Mouse (Mus musculus): ENCODE measurements around the gene Casq2.

Gene Casq2

DNA sequence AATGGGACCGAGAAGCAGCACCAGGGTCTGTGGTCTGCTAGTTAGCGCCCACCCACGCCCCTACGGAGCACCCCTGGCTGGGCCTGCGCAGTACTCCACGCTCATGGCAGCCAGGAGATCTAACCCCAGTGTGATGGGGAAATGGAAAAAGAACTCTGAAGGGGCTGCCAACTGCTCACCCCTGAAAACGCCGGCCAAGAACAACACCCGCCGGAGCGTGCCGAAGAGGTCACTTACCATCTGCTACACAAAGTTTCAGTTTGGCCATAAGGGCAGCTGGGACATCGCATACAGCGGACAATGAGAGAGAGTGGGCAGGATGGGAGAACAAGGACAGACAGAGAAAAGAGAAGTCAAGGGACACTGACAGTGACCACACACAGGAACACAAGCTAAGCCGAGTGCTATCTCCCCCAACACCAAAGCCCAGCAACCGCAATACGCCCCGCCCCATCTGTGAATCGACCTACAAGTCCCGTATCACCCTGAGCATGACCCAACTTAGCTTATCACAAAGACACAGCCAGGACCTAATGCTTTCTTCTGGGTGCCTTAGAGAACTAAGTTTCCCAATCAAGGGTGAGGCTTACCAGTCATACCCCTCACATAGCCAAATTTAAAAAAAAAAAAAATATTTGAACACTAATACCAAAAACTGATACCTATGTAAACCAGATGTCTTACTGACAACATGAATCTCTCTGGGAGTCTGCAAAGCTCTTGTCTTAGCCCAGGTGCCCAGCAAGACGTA is 79.5 kb downstream of the Casq2 start:
- CTCF ChIA-PET = interaction anchor here in 3 of 4 experiments (0.6 to 1.5 kb wide), 4 partner anchors 45 to 287 kb away, joined by 3 to 7 read pairs (median 4); no protein-coding TSS in a partner anchor
- POLR2A ChIA-PET = interaction anchor here (0.6 to 5.4 kb wide), 62 partner anchors 8 to 1042 kb away, joined by 3 to 68 read pairs (median 4); partner anchors contain the start of genes Vangl1 (in 3 of the 4), Atp1a1 (in 1 of the 4), Csde1 (in 1 of the 4) and Sike1 (in 1 of the 4)

- POLR2A ChIA-PET = interaction anchor here (0.6 to 5.4 kb wide), 58 partner anchors 8 to 1042 kb away, joined by 3 to 68 read pairs (median 5); partner anchors contain the start of genes Vangl1 (in 3 of the 4), Atp1a1 (in 1 of the 4), Csde1 (in 1 of the 4) and Sike1 (in 1 of the 4)
- CTCF ChIA-PET = interaction anchor here in 3 of 4 experiments (0.6 to 1.5 kb wide), 5 partner anchors 8 to 287 kb away, joined by 3 to 7 read pairs (median 3); no protein-coding TSS in a partner anchor
Measured at GRCm38 (mm10) chr3:102166287-102166620, 80.0 kb downstream of the Casq2 start.

DNA sequence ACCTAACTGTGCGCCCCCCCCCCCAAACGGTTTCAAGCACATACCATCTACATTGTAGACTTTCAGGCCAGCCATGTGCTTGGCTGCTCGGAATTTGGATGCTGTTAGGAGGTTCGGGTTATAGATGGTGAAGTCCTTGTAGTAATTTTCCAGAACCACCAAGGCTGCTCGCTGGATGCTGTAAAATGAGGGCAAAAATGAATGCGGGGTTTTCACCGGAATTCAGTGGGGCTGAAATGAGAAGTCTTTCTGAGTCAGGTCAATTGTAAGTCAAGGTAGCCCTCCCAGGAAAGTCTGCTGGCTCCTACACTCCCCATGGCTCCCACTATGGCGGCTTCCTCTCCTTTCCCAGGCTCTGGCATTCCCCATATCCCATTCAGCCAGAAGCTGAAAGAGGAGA is 80.6 kb downstream of the Casq2 start:
- POLR2A ChIA-PET = interaction anchor here (0.6 to 5.4 kb wide), 62 partner anchors 8 to 1262 kb away, joined by 3 to 68 read pairs (median 5); partner anchors contain the start of genes Vangl1 (in 3 of the 4), Atp1a1 (in 1 of the 4) and Csde1 (in 1 of the 4)
- CTCF ChIA-PET = interaction anchor here in 3 of 4 experiments (0.6 to 1.5 kb wide), 4 partner anchors 8 to 288 kb away, joined by 3 to 7 read pairs (median 3); no protein-coding TSS in a partner anchor

DNA sequence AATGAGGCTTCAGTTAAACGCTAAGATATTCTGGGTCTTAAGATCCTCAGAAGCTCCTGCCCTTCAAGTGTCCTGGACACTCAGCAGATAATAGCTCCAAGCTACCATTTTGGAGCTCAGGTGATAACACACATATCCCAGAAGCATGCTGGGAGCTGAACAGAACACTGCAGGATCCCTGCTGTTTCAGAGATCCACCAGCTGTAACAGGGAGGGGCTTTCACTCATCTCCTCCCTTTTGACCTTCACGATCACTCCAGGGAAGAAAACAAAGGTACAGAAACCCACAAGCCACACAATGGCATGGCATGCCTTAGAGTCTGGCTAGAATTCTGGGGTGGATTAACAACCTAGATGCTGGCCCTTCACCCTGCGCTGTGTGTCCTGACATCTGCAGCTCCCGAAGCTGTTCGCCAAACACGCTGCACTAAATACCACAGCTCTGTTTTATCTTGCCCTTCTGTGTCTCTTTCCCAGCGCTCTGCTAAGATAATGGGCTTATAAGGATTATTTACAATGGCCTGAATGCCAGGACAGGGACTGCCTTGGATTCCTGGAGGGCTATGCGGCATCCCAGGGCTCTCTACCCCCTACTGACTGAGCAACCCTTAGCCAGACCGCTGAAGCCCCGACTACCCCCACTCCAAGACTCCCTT is 81.5 kb downstream of the Casq2 start:
- CTCF ChIA-PET = interaction anchor here in 2 of 4 experiments (0.8 to 1.0 kb wide), 2 partner anchors 9 to 25 kb away, joined by 3 to 4 read pairs; no protein-coding TSS in a partner anchor

GRCm38 (mm10) chr3:102169197-102169905 is 83.1 kb downstream of the Casq2 start:
- ChIA-PET POLR2A (interaction anchor here (0.6 to 5.4 kb wide), 22 partner anchors 10 to 1217 kb away, joined by 3 to 68 read pairs (median 4); partner anchors contain the start of gene Vangl1 (in 2 of the 4)), CTCF (interaction anchor here in 1 of 4 experiments (0.6 kb wide), 1 partner anchor 70 kb away, joined by 4 read pairs; no protein-coding TSS in a partner anchor)

More for the DNA sequence above, 81.5 kb downstream of the Casq2 start:
- POLR2A ChIA-PET = interaction anchor here (0.5 to 5.4 kb wide), 70 partner anchors 8 to 1678 kb away, joined by 3 to 68 read pairs (median 5); partner anchors contain the start of genes Vangl1 (in 2 of the 4) and Tent5c (in 1 of the 4)

DNA sequence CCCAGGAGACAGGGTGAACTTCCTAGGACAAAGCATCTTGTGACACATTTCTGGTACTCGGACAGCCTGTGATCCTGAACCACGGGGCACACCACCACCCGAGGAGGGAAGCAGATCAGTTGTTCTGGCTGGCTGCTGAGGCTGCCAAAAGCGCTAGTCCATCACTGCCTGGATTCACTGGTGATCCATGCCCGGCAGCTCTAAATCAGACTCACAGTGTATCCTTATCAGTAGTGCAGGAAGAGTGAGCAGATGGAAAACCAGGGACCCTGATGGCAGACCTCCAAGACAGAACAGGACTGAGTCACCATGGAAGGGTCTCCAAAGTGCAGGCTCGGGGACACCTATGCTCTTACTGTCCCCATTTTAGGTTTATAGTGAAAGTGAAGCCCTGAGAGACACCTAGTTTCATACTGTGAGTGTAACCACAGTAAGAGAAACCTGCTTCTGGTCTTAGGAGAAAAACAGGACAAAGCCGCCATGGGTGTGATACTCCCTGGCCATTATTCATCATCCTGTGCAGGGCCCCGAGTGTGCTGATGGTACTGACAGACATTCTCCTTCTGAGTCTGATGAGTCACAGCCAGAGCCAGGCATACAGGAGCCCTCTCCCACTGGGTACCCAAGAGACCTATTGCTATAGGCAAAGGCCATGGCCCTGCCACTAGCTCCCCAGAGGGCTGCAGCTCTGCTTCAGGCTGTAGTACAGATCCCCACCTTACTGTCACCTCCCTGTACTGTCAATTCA is 88.1 kb downstream of the Casq2 start:
- ChIA-PET POLR2A (interaction anchor here in 3 of 4 experiments (1.1 to 3.3 kb wide), 15 partner anchors 8 to 47 kb away, joined by 3 to 14 read pairs (median 4); no protein-coding TSS in a partner anchor), CTCF (no interaction called here)

- ChIA-PET POLR2A (interaction anchor here in 3 of 4 experiments (0.5 to 3.3 kb wide), 30 partner anchors 8 to 585 kb away, joined by 3 to 14 read pairs (median 4); partner anchors contain the start of gene Vangl1 (in 1 of the 3)), CTCF (interaction anchor here in 2 of 4 experiments (0.6 to 2.0 kb wide), 4 partner anchors 35 to 1068 kb away, joined by 3 to 4 read pairs (median 4); no protein-coding TSS in a partner anchor)
Measured at GRCm38 (mm10) chr3:102175701-102176100, 89.5 kb downstream of the Casq2 start.

GRCm38 (mm10) chr3:102176116-102176515 is 89.9 kb downstream of the Casq2 start:
- POLR2A ChIA-PET = interaction anchor here in 3 of 4 experiments (0.5 to 3.3 kb wide), 20 partner anchors 8 to 585 kb away, joined by 3 to 14 read pairs (median 4); no protein-coding TSS in a partner anchor
- CTCF ChIA-PET = interaction anchor here in 2 of 4 experiments (0.6 to 2.0 kb wide), 4 partner anchors 35 to 1068 kb away, joined by 3 to 4 read pairs (median 4); no protein-coding TSS in a partner anchor

DNA sequence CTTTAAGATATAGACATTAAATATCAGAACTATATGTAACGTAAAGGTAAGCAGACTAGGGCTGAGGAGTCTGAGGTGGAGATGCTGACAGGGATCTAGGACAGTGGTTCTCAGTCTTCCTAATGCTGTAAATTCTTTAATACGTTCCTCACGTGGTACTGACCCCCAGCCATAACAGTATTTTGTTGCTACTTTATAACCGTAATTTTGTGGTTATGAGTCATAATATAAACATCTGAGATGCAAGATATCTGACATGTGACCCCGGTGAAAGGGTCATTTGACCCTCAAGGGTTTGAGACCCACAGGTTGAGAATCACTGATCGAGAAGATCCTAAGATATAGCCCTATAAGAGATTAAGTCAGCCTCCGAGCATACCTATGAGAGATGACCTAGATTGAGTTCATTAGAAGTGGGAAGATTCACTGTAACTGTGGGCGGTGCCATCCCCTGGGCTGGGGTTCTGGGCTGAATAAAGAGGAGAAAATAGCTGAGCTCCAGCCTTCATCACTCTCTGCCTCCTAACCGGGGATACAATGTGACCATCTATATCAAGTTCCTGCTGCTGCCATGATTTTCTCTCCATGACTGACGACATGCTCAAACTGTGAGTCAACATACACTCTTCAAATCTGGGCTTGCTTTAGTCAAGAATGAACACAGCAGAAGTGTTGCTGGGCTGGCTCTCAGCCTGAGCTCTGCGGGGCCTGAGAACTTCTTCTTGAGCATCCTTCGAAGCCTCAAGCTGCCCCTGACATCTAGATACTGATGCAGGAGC is 91.8 kb downstream of the Casq2 start:
- CTCF ChIA-PET = interaction anchor here in 1 of 4 experiments (0.6 kb wide), 1 partner anchor 47 kb away, joined by 3 read pairs; no protein-coding TSS in a partner anchor
- POLR2A ChIA-PET = interaction anchor here in 1 of 4 experiments (0.6 to 1.5 kb wide), 2 partner anchors 14 to 40 kb away, joined by 3 to 4 read pairs; no protein-coding TSS in a partner anchor

GRCm38 (mm10) chr3:102179869-102180268 is 93.7 kb downstream of the Casq2 start:
- POLR2A ChIA-PET = interaction anchor here in 3 of 4 experiments (0.7 to 1.6 kb wide), 4 partner anchors 12 to 31 kb away, joined by 5 to 8 read pairs (median 6); no protein-coding TSS in a partner anchor

GRCm38 (mm10) chr3:102180746-102181145 is 94.5 kb downstream of the Casq2 start:
- POLR2A ChIA-PET = interaction anchor here in 2 of 4 experiments (1.0 to 1.1 kb wide), 2 partner anchors 8 to 13 kb away, joined by 3 to 4 read pairs; no protein-coding TSS in a partner anchor

More at GRCm38 (mm10) chr3:102179869-102180268, 93.7 kb downstream of the Casq2 start:
- CTCF ChIA-PET = no interaction called here

GRCm38 (mm10) chr3:102181191-102181590 is 95.0 kb downstream of the Casq2 start:
- ChIA-PET POLR2A (interaction anchor here in 2 of 4 experiments (1.0 to 1.1 kb wide), 3 partner anchors 8 to 23 kb away, joined by 3 to 4 read pairs (median 3); partner anchors contain the start of gene Vangl1 (in 1 of the 2)), CTCF (interaction anchor here in 1 of 4 experiments (0.7 kb wide), 1 partner anchor 520 kb away, joined by 3 read pairs; no protein-coding TSS in a partner anchor)

More at GRCm38 (mm10) chr3:102180746-102181145, 94.5 kb downstream of the Casq2 start:
- CTCF ChIA-PET = interaction anchor here in 1 of 4 experiments (0.7 kb wide), 1 partner anchor 521 kb away, joined by 3 read pairs; no protein-coding TSS in a partner anchor

GRCm38 (mm10) chr3:102182601-102183000 is 96.4 kb downstream of the Casq2 start:
- CTCF ChIA-PET = no interaction called here
- POLR2A ChIA-PET = interaction anchor here in 2 of 4 experiments (0.6 to 2.9 kb wide), 7 partner anchors 7 to 21 kb away, joined by 3 to 14 read pairs (median 3); no protein-coding TSS in a partner anchor

- CTCF ChIA-PET = interaction anchor here in 1 of 4 experiments (1.1 kb wide), 1 partner anchor 9 kb away, joined by 3 read pairs; no protein-coding TSS in a partner anchor
- POLR2A ChIA-PET = interaction anchor here in 3 of 4 experiments (0.6 to 2.9 kb wide), 11 partner anchors 9 to 100 kb away, joined by 3 to 14 read pairs (median 4); no protein-coding TSS in a partner anchor
Measured at GRCm38 (mm10) chr3:102184721-102185120, 98.5 kb downstream of the Casq2 start.

DNA sequence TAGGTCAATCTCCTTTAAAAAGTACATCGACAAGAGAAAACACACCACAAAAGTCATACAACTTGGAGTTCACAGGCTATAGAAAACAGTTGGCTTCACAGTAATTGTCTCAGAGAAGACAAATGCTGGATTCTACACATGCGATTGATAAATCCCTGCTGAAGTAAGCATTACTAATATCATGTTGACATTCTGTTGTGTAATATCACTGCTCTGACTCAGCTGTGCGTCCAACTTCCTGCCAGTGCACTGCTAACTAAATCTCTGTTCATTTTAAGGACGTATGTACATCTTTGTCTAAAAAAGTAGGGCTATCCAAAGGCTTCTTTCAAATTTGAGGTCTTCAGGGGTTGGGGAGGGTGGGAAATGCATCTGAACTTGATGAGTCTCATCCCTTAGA is 101.2 kb downstream of the Casq2 start:
- CTCF ChIA-PET = interaction anchor here in 1 of 4 experiments (0.6 kb wide), 1 partner anchor 65 kb away, joined by 3 read pairs; no protein-coding TSS in a partner anchor
- POLR2A ChIA-PET = interaction anchor here in 1 of 4 experiments (1.1 to 1.6 kb wide), 2 partner anchors 11 to 12 kb away, joined by 3 to 4 read pairs; no protein-coding TSS in a partner anchor
